Mouse (Mus musculus) thymus, adult 2 months (tissue): Measurements from ENCODE around the gene Dll1.

Source experiments
- CTCF ChIP-seq: fragments of 200-500 bp; IDR thresholded peaks from 2 replicates; pipeline ENCODE4 v1.5.1; 2012; ENCODE audit warnings: mild to moderate bottlenecking, control low read depth, low read length, moderate library complexity, borderline replicate concordance; ENCODE audit not compliant: control insufficient read depth, poor library complexity, insufficient read depth; ENCODE audit errors: extremely low read depth
- POLR2A ChIP-seq: fragments of 200-500 bp; IDR thresholded peaks from 2 replicates; pipeline ENCODE4 v1.6.1; 2012; ENCODE audit warnings: mild to moderate bottlenecking, low read length, control low read depth, moderate library complexity; ENCODE audit not compliant: control insufficient read depth, poor library complexity, insufficient read depth; ENCODE audit errors: extremely low read depth

- TF ChIP-seq CTCF: no peak
- TF ChIP-seq POLR2A: no peak
Measured at GRCm38 (mm10) chr17:15422666-15423065, 46.0 kb upstream of the Dll1 start.
